Mouse (Mus musculus): ENCODE results near the gene Ovol2.

GRCm38 (mm10) chr2:144295145-144295735 lies 36.7 kb downstream of the Ovol2 start:
- no peak for TF ChIP-seq CTCF (IDR thresholded peaks at IDR 0.05; ENCODE audit: control insufficient read depth, insufficient read depth, insufficient read length)
- no peak for TF ChIP-seq FOSL1 (IDR thresholded peaks at IDR 0.05; ENCODE audit: insufficient read depth, low read length, poor library complexity, severe bottlenecking)
- no peak for TF ChIP-seq MYOD1 (IDR thresholded peaks at IDR 0.05; ENCODE audit: control insufficient read depth, insufficient read length, low read depth)
- no peak for TF ChIP-seq MAX (IDR thresholded peaks at IDR 0.05)
- no peak for TF ChIP-seq MYOG (IDR thresholded peaks at IDR 0.05; ENCODE audit: control insufficient read depth, extremely low read depth, insufficient read length)
- no peak for TF ChIP-seq USF1 (IDR thresholded peaks at IDR 0.05; ENCODE audit: low read depth)
